Mouse (Mus musculus) thymus, adult 2 months (tissue): Measurements from ENCODE around the gene Acbd7.

ENCODE experiments used
- CTCF ChIP-seq: fragments of 200-500 bp; IDR thresholded peaks from 2 replicates; pipeline ENCODE4 v1.5.1; 2012; ENCODE audit warnings: mild to moderate bottlenecking, control low read depth, low read length, moderate library complexity, borderline replicate concordance; ENCODE audit not compliant: control insufficient read depth, poor library complexity, insufficient read depth; ENCODE audit errors: extremely low read depth
- POLR2A ChIP-seq: fragments of 200-500 bp; IDR thresholded peaks from 2 replicates; pipeline ENCODE4 v1.6.1; 2012; ENCODE audit warnings: mild to moderate bottlenecking, low read length, control low read depth, moderate library complexity; ENCODE audit not compliant: control insufficient read depth, poor library complexity, insufficient read depth; ENCODE audit errors: extremely low read depth

- TF ChIP-seq CTCF, result no peak
- TF ChIP-seq POLR2A, result no peak
These were observed 3.9 kb upstream of the Acbd7 start for GRCm38 (mm10) chr2:3332056-3332455.
